Comparison of ENCODE assay signal across 26 mouse cellular contexts in the genomic region with DNA sequence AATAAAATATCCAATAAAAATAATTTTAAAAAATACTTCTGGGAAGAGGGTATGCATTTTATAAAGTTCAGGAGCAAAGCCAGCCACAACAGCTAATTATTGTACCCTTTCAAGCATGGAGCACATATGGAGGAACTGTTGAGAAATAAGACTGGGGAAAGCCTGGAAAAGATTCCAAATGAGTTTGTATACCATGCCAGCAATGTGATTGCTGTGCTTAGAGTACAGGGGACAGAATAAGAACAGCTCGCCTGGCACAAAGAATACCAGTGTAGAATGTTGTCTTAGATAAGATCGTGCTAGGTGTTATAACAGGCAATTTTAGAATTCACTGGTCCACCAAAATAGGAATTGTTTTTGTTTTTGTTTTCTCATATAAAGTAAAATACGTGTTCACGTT.
"Had no signal": no experiment of that assay in that cellular context is flagged by ENCODE, and none has a peak within 500 bp of the region (broad histone marks: within the 10 kb centered on the region; RNA-seq: fewer than 3 reads in every experiment).

No protein-coding gene starts in this region.

- H3K4me2 ChIP-seq: heart, embryonic 11.5 days; heart, embryonic 13.5 days; heart, embryonic 15.5 days; hindbrain, embryonic 13.5 days; hindbrain, embryonic 15.5 days; limb, embryonic 13.5 days; limb, embryonic 15.5 days; liver, embryonic 12.5 days had no signal

- H3K9ac ChIP-seq: heart, embryonic 13.5 days; heart, embryonic 15.5 days; hindbrain, embryonic 13.5 days; hindbrain, embryonic 15.5 days; limb, embryonic 13.5 days; limb, embryonic 15.5 days; liver, embryonic 12.5 days; liver, embryonic 14.5 days had no signal

- H3K36me3 ChIP-seq: heart, embryonic 13.5 days; heart, embryonic 15.5 days; hindbrain, embryonic 13.5 days; hindbrain, embryonic 15.5 days; limb, embryonic 13.5 days; limb, embryonic 15.5 days; liver, embryonic 12.5 days had no signal

- DNase-seq: gastrocnemius, postnatal 14 days; gastrocnemius, postnatal 36 days; heart, adult 11 months; heart, adult 2 months; heart, postnatal 14 days; heart, postnatal 36 days; kidney, adult 18-20 months; kidney, adult 8-10 months; kidney, postnatal 10 days; kidney, postnatal 25 days; kidney, postnatal 4 days; left cerebral cortex, postnatal 4 days; lung, adult 18-20 months had no signal

- H3K27ac ChIP-seq: heart, adult 2 months; heart, embryonic 13.5 days; heart, embryonic 15.5 days; hindbrain, embryonic 13.5 days; hindbrain, embryonic 15.5 days; hindbrain, postnatal 0 days; layer of hippocampus, adult 2 months; left cerebral cortex, adult 2 months; limb, embryonic 13.5 days; limb, embryonic 15.5 days; liver, embryonic 12.5 days; liver, embryonic 14.5 days had no signal

- ATAC-seq: hindbrain, postnatal 0 days; intestine, embryonic 16.5 days; liver, embryonic 12.5 days had no signal

- H3K27me3 ChIP-seq: heart, embryonic 13.5 days; heart, embryonic 15.5 days; hindbrain, embryonic 13.5 days; hindbrain, embryonic 15.5 days; limb, embryonic 13.5 days; limb, embryonic 15.5 days; liver, embryonic 12.5 days had no signal

- H3K4me1 ChIP-seq: liver, embryonic 12.5 days had no signal

- H3K4me3 ChIP-seq: heart, adult 2 months; heart, embryonic 13.5 days; heart, embryonic 15.5 days; hindbrain, embryonic 13.5 days; hindbrain, embryonic 15.5 days; layer of hippocampus, adult 2 months; left cerebral cortex, adult 2 months; limb, embryonic 13.5 days; limb, embryonic 15.5 days; liver, embryonic 12.5 days had no signal

- H3K9me3 ChIP-seq: heart, embryonic 13.5 days; heart, embryonic 15.5 days; hindbrain, embryonic 13.5 days; hindbrain, embryonic 15.5 days; limb, embryonic 13.5 days; limb, embryonic 15.5 days; liver, embryonic 12.5 days had no signal
